Mouse (Mus musculus) cerebellum, adult 11 months (tissue): ENCODE measurements at regions not wholly inside any gene's neighbourhood (a gene's known extent, or its start where the extent isn't known, plus 50 kb on each side); places are given as distances from the start of the nearest gene placed in this dataset.
A peak's percentile ranks its signal among the peaks of the same experiment; 100 is the strongest.
"Not testable (repeated sequence)": the region's sequence is repeated elsewhere in the genome, so short reads cannot be mapped to it uniquely, and the experiment has no call there.

Source experiments
- DNase-seq: peaks from one replicate; pipeline ENCODE4 v3.0.0; 2022

DNA sequence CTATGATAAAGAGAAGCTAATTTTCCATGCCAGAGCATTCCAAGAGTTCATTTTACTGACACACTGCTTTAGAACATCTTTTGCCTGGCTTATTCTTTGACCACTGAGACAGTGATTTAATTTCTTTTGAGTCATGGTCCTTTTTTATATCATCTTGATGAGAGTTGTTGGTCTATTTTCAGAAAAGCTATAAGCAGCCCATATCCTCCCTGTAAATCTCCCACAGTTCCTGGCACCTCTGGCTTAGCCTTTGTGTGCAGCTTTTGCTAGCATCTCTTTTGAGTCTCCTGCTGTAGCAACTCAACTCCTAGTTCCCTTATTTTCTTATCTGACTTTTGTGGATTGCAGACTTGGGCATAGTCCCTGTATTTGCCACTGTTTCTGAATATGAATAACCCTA lies 207.5 kb upstream of the 4931417E11Rik start:
- no peak for DNase-seq

DNA sequence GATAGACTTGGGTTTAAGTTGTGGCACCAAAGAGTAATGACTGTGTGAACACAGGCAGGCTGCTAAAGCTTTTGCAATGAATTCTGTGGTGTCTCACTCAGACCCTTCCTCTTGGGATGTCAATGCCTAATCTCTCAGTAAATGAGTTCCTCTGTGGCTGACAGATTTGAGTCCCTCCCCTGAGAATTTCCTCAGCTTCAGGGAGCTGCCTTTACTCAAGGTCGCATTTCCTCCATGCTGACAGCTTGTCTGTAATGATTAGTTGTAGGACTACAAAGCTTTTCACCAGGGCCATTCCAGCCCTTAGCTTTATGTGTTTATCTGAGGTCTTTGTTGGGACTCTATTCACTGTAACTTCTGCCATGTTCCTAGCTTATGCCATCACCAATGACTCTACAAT lies 199.9 kb upstream of the 4931417E11Rik start:
- DNase-seq = no peak

DNA sequence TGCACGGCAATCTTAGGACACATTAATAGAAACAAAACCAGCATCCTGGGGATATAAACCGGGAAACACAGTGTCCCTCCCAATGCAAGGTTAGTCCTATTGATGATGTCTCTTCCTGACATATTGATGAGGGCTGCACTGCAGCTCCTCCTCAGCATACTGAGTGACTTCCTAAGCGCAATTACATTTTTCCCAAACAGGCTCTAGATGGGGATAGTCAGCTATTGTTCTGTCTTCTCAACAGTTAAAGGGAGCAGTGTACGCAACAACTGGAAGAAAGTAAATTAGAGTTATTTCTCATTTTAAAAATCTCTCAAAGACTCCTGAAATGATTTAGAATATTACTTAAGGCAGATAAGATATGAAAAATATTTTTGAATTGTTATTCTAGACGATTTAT lies 189.5 kb upstream of the 4931417E11Rik start:
- no peak for DNase-seq

DNA sequence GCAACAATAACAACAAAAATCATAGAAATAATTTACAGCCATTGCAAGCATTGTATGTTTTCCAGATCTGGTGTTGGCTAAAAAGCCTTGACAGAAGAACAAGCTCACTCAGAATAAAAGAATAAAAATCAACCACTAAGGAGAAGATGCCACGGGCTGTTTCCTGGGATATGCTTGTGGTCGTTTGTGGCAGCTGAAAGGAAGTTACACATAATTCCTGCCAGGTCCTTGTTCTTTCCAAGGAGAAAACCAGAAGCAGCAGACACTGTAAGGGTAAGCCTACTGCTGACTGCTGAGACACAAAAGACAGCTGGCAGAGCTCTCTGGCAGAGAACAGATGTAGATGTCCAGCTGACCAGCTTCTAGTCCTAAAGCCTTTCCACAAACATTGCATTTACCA lies 175.9 kb upstream of the 4931417E11Rik start:
- no peak for DNase-seq

DNA sequence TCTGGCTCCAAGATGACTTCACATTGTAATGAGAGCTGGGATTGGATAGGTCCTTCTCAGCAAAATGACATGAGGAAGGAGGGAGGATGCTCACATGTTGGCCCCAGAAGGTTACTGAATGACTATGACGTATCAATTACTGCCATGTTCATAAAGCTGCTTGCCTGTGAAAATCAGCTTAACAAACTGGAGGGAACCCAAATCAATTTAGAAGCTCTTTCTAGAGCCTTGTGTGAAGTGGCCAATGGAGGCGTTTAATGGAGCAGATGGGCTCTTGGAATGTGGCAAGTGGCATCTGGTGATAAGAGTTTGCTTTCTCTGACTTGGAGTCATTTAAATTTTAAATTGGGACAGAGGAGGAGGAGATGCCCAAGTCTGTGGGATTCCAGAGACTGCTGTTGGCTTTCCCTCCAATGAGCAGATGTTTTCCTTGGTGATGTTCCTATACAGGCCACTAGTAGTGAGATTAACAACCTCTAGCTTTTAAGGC lies 175.4 kb upstream of the 4931417E11Rik start:
- DNase-seq = no peak

GRCm38 (mm10) chr6:73628600-73628999 lies 159.1 kb upstream of the 4931417E11Rik start:
- DNase-seq = no peak

- DNase-seq = no peak
Measured at GRCm38 (mm10) chr6:73626451-73626850, 157.0 kb upstream of the 4931417E11Rik start.

DNA sequence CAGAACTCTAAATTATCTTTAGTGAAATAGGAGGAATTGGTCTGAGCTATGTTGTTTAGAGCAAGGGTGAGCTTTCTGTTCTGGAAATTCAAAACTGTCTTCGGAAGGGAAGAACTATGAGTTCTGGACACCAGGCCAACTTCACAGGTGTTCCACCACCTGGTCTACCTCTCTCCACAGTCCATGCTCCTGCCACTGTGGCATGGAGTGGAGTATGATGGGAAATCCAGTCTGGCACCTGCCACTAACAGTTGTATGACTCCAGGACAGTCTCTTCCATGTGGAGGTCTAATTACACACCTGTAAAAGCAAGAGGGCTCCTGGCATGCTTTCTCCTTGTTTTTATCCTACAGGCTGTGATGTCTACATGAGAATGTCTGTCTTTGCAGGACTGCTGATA lies 154.7 kb upstream of the 4931417E11Rik start:
- peak; percentile 56 for DNase-seq

- no peak for DNase-seq
Measured at GRCm38 (mm10) chr6:73621839-73622426, 152.5 kb upstream of the 4931417E11Rik start.

DNA sequence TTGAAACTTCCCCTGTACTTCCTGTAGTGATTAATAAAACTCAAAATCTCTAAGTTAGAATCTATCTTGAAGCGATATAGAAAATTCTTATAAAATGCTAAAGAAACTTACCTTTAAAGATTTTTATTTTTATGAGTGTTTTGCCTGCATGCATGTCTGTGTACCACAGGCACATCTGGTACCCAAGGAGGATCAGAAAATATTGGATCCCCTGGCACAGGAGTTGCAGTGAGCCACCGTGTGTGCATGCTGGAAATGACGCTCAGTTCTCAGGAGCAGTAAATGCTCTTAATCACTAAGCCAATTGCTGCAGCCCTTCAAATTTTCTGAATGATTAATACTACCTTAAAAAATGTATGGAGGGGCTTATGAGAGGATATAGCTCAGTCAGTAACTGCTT lies 142.8 kb upstream of the 4931417E11Rik start:
- DNase-seq = no peak

- no peak for DNase-seq
Measured at GRCm38 (mm10) chr6:73611839-73612238, 142.4 kb upstream of the 4931417E11Rik start.

- no peak for DNase-seq
Measured at GRCm38 (mm10) chr6:73610048-73610624, 140.7 kb upstream of the 4931417E11Rik start.

GRCm38 (mm10) chr6:73587686-73588085 lies 118.2 kb upstream of the 4931417E11Rik start:
- DNase-seq = no peak

DNA sequence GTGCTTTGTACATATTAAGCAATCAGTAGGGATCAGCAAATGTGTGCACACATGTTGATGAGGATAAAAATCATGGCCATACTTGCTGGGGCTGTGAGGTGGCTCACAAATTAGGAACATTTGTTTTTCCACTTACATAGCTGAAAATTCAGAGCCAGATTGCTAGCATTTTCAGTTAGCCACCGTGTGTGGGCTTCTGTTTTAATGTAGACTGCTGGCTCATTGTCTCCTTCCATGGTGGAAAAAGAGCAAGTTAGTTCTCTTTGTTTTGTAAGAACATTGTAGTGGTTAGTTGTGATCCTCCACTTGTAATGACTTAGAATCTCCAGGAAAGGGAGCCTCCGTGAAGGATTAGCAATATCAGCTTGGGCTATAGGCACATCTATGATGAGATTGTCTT lies 107.2 kb upstream of the 4931417E11Rik start:
- DNase-seq = no peak

DNA sequence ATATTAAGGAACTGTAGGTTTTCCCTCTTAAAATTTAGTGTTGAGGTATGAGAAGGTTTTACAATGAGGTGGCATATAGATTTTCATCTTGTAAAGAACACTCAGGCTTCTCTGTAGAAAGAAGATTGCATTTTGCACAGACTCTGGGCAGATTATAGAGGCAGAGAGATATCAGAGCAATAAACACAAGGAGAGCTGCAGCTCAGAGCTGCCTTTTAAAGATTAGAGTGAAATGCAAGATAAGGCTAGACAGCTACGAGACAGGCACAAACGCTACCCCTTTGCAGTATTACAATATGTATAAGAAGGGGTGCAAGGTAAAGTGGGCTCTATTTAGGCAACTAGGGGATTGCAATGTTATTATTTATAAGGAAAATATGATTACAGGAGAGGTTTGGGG lies 90.5 kb upstream of the 4931417E11Rik start:
- no peak for DNase-seq

DNA sequence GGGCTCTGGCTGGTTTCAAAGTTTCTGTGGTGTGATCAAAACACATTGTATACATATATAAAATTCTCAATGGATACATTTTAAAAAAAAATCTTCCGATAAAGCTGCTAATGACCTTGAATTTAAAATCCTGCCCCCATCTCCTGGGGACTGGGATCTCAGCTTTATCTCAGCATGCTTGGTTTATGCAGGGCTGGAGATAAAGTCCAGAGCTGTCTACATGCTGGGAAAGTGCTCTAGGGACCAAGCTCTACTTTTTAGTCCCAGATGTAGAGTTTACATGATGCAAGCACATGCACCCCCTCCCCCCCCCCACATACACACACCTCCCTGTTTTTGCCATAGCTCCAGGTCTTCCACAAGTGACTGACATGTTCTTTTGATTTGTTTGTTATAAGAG lies 61.1 kb upstream of the 4931417E11Rik start:
- no peak for DNase-seq

DNA sequence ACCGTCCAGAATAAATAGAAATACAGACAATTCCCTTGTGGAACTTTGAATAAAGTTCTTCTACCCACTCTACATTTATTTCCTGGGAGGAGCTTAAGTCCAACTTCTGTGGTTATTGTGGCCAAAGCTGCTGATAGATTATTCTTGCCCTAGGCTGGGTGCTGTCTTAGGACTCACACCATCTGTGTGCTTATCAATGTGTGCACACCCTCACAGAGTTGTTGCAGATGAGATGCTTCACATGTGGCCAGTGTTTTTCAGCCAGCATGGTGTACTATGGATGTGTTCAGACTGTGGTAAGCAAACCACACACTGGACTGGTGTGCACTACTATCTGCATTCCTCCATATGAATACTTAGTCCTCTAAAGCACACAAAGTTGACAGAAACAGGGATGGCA lies 60.6 kb upstream of the 4931417E11Rik start:
- DNase-seq = no peak

- no peak for DNase-seq
Measured at GRCm38 (mm10) chr6:73523658-73524057, 54.2 kb upstream of the 4931417E11Rik start.

DNA sequence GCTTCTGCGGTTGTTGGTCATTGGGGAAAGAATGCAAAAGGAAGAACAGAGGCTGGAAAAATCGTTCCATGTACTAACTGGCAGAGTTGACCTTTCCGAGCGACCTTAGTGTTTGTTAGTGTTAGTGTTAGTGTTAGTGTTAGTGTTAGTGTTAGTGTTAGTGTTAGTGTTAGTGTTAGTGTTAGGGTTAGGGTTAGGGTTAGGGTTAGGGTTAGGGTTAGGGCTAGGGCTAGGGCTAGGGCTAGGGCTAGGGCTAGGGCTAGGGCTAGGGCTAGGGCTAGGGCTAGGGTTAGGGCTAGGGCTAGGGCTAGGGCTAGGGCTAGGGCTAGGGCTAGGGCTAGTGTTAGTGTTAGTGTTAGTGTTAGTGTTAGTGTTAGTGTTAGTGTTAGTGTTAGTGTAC lies 50.4 kb upstream of the 4931417E11Rik start:
- DNase-seq = not testable (repeated sequence)
